Mouse (Mus musculus) forebrain, embryonic 13.5 days (tissue): Measurements from ENCODE around the gene Gcnt2. TPM values are rescaled to one million over a fixed set of nuclear protein-coding genes. Genes with fewer than 3 reads are reported as not detected.
A peak's percentile ranks its signal among the peaks of the same experiment; 100 is the strongest.
"Not testable (repeated sequence)": the region's sequence is repeated elsewhere in the genome, so short reads cannot be mapped to it uniquely, and the experiment has no call there.

Experiments
- ATAC-seq: fragments of 200-750 bp; cut with Nextera tagmentation; 2 replicates; pipeline ENCODE4 v1.8.0; 2017
- H3K27ac ChIP-seq: fragments of 300-500 bp; sonication (generic); 2 replicates; pipeline ENCODE4 v1.5.1; 2015; ENCODE audit warnings: inconsistent platforms, mild to moderate bottlenecking, moderate library complexity
- H3K27me3 ChIP-seq: fragments of 300-500 bp; sonication (generic); 2 replicates; pipeline ENCODE4 v1.6.1; 2015; ENCODE audit warnings: mild to moderate bottlenecking, inconsistent platforms
- H3K36me3 ChIP-seq: fragments of 300-500 bp; sonication (generic); 2 replicates; pipeline ENCODE4 v1.6.1; 2015; ENCODE audit warnings: mild to moderate bottlenecking, inconsistent platforms; ENCODE audit not compliant: poor library complexity, severe bottlenecking
- H3K4me1 ChIP-seq: fragments of 300-500 bp; sonication (generic); 2 replicates; pipeline ENCODE4 v1.6.1; 2015; ENCODE audit warnings: inconsistent platforms
- H3K4me2 ChIP-seq: fragments of 300-500 bp; sonication (generic); 2 replicates; pipeline ENCODE4 v1.6.1; 2015; ENCODE audit warnings: inconsistent platforms, mild to moderate bottlenecking, moderate library complexity
- H3K4me3 ChIP-seq: fragments of 300-500 bp; sonication (generic); 2 replicates; pipeline ENCODE4 v1.5.1; 2015; ENCODE audit warnings: mild to moderate bottlenecking, inconsistent platforms
- H3K9ac ChIP-seq: fragments of 300-500 bp; sonication (generic); 2 replicates; pipeline ENCODE4 v1.6.1; 2015; ENCODE audit warnings: mild to moderate bottlenecking, inconsistent platforms
- H3K9me3 ChIP-seq: fragments of 300-500 bp; sonication (generic); replicated peaks from 2 replicates; pipeline ENCODE4 v1.6.1; 2016; ENCODE audit warnings: inconsistent platforms
- WGBS: fragments of 180-500 bp; shearing (Covaris S2); methylation state at CpG from one replicate; pipeline ENCODE4 v1.1.7; 2015; 5-methylcytosine and 5-hydroxymethylcytosine counted together
- microRNA-seq: library from miRNA; unstranded; fragments of <30 nt; microRNA quantifications from one replicate; pipeline ENCODE4, GENCODE M21; 2016
- polyA plus RNA-seq: library from polyadenylated mRNA; unstranded; fragments of >200 nt; fragmentation: Nextera tagmentation; extraction: Ambion mirVana; gene quantifications from 2 replicates; pipeline ENCODE4 v1.2.1, GENCODE M21; 2015

Gene Gcnt2
- polyA plus RNA-seq, 1 experiment from 2014 or later, result 2.8 TPM

DNA sequence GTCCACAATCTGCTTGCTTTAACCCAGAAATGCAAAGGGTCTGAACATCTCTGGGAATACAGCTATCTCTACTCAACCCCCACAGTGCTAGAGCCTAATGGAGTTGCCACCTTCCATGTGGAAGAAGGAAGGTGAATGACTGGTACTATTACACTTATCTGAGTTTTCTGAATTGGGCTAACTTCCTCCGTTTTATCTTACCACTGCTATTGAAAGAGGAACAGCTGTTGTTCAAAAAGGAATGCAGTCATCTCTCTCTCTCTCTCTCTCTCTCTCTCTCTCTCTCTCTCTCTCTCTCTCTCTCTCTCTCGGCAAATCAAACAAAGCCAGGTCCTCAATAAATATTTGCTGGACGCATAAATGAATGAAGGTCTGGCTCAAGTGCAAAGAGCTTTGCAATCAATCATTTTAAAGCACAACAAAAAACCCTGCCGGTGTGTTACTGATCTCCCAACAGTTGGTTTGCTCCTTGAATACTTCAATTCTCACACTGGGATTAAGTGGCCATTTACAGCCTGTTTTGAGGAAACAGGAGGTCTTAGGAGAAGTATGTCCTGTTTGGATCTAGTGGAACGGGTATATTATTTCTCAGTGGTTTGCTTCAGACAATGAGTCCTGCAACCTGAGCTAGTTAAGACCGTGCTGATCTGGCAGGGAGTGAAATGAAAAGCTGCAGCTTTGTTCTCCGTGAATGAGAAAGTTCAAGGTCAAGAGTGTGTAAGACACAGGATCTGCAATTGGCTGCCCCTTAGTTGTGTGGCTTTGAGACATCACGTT, 135.1 kb downstream of the Gcnt2 start:
- Histone ChIP-seq H3K4me3 (no peak overlapping the region), H3K9me3 (no peaks in the 10 kb centered on the region), H3K4me2 (peak overlapping the region; percentile 30), H3K4me1 (peaks cover 12% of the 10 kb centered on the region), H3K36me3 (no peaks in the 10 kb centered on the region), H3K9ac (no peak overlapping the region), H3K27ac (peak overlapping the region; percentile 51), H3K27me3 (peaks cover 4% of the 10 kb centered on the region; the same call in 1 of the 2 replicates)
- ATAC-seq, result peak; percentile 75; the same call in 1 of the 2 replicates
- WGBS, result 2% methylated on average over 8 of the region's 8 CpGs

DNA sequence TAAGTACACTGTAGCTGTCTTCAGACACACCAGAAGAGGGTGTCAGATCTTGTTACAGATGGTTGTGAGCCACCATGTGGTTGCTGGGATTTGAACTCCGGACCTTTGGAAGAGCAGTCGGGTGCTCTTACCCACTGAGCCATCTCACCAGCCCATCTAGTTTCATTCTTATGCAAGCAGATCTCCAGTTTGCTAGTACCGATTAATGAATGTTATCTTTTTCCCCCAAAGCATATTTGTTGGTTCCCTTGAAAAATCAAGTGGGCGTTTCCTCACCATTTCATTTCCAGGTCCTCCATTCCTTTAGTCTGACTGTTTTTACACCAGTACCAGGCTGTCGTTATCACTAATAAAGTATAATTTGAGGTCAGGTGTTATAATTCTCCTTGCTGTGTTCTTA, 139.0 kb downstream of the Gcnt2 start:
- not testable (repeated sequence) for H3K27me3 ChIP-seq, H3K36me3 ChIP-seq, H3K9ac ChIP-seq, ATAC-seq, H3K4me3 ChIP-seq, H3K4me2 ChIP-seq, H3K9me3 ChIP-seq, H3K27ac ChIP-seq
- H3K4me1 ChIP-seq, result peaks cover 32% of the 10 kb centered on the region
- 93% methylated on average over 5 of the region's 5 CpGs for WGBS

DNA sequence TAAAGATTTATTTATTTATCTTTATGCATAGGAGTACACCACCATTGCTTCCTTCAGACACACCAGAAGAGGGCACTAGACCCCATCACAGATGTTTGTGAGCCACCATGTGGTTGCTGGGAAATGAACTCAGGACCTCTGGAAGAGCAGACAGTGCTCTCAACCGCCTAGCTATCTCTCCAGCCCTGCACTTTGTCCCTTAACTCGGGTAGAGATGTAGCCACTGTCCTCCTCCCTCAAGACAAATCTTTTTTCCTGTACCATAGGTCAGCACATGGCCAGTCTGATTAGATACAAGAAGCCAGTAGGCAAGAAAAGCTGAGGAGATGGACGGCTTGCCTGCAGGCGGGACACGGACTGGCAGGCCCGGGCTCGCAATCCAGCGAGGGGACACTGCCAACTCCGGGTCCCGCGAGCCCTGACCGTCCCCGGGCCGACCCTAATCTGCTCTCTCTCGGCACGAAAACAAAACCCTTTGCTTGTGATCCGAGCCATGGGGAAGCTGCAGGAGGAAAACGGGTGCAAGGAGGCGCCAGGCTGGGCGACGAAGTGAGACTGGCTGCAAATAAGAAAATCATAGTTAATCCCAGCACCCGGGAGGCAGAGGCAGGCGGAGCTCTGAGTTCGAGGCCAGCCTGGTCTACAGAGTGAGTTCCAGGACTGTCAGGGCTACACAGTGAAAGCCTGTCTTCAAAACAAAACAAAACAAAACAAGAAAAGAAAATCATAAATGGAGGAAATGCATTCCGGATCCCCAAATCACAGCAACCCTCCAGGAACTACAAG, 140.8 kb downstream of the Gcnt2 start:
- H3K9ac ChIP-seq, result peak overlapping the region; percentile 87
- H3K4me2 ChIP-seq, result peak overlapping the region; percentile 89
- peak overlapping the region; percentile 96 for H3K27ac ChIP-seq
- ATAC-seq, result peak; percentile 50
- WGBS, result 1% methylated on average over 25 of the region's 25 CpGs
- no peaks in the 10 kb centered on the region for H3K9me3 ChIP-seq
- H3K4me1 ChIP-seq, result peaks cover 21% of the 10 kb centered on the region
- H3K27me3 ChIP-seq, result no peaks in the 10 kb centered on the region
- peaks cover 3% of the 10 kb centered on the region for H3K36me3 ChIP-seq
- peak overlapping the region; percentile 94 for H3K4me3 ChIP-seq

DNA sequence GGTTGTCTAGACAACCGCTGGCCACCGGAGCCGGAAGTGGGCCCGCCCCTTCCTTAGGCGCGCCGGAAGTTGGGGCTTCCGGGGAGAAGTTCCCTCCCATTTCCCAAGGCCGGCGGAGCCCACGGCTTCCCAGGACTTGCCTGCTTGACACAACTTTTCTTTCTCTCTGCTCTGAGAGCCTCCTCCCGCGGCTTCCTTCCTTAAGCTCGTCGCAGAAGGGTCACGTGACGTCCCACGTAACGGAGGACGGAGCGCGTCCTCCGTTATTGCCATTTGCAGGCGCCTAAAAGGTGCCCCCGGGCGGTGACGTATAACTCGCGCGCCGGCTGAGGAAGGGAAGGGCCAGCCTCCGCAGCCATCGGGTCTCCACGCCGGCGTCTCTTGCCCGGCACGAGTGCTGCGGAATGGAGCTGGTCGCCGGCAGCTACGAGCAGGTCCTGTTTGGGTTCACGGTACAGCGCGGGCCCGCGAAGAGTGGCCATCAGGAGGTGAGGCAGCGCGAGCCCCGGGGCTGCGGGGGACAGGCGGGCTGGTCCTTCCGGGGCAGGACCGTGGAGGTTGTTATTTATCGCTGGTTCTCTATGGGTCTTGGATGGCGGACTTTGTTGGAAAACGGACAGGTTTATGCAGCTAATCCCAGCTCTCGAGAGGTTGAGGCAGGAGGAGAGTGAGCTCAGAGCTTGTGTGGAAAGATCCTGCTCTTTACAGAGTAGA, 141.5 kb downstream of the Gcnt2 start, which contains the start of gene Pak1ip1:
Gene Pak1ip1, plus strand, starts transcription at position 98 of the 714 bp plus-strand sequence.
- Histone ChIP-seq H3K4me2 (peak within 1 kb of the TSS; percentile 89), H3K4me1 (peaks cover 21% of the 10 kb centered on the region), H3K36me3 (peaks cover 10% of the 10 kb centered on the region), H3K9ac (peak within 1 kb of the TSS; percentile 87), H3K27me3 (no peaks in the 10 kb centered on the region), H3K4me3 (peak within 1 kb of the TSS; percentile 94), H3K9me3 (no peaks in the 10 kb centered on the region), H3K27ac (peak within 1 kb of the TSS; percentile 96)
- under 1% methylated on average over 58 of the region's 58 CpGs for WGBS
- ATAC-seq, result peak; percentile 97

DNA sequence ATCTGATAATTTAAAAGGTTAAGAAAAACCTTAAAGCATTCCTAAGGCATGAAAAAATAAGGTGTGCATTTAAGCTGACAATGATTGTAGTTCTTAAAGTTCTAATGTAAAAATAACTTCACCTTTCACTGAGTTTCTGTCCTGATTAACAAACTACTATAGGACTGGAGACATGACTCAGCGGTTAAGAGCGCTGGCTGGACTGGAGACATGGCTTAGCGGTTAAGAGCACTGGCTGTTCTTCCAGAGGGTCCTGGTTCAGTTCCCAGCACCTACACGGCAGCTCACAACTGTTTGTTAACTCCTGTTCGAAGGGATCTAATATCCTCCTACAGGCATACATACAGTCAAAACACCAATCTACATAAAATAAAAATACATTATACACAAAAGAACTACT, 142.4 kb downstream of the Gcnt2 start:
- Histone ChIP-seq H3K4me2 (peak overlapping the region; percentile 89), H3K9ac (no peak overlapping the region), H3K4me3 (peak overlapping the region; percentile 94), H3K27ac (no peak overlapping the region), H3K36me3 (peaks cover 20% of the 10 kb centered on the region), H3K4me1 (peaks cover 21% of the 10 kb centered on the region), H3K27me3 (no peaks in the 10 kb centered on the region), H3K9me3 (no peaks in the 10 kb centered on the region)
- 89% methylated on average over 5 of the region's 5 CpGs for WGBS
- no peak for ATAC-seq

DNA sequence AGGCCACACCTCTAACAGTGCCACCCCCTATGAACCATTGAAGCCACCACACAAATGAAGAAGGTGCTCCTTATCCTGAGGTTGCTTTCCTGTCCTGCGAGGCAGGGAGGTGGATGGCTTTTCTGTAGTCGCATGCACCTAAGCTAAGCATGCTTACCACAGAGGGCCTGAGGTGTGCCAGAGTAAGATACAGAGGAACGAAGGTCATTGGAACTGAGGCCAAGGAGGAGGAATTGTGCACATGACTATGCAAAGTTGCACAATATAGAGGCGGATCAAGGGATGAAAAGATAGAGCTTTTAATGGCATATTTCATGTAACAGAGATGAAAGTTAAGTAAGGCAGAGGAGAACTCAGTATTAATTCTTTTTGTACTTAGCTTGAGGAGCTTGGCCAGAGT, 146.7 kb downstream of the Gcnt2 start:
- Histone ChIP-seq H3K9ac (no peak overlapping the region), H3K4me1 (peaks cover 13% of the 10 kb centered on the region), H3K27ac (no peak overlapping the region), H3K9me3 (no peaks in the 10 kb centered on the region), H3K27me3 (no peaks in the 10 kb centered on the region), H3K4me2 (no peak overlapping the region), H3K4me3 (no peak overlapping the region), H3K36me3 (peaks cover 61% of the 10 kb centered on the region)
- no peak for ATAC-seq
- 96% methylated on average over 4 of the region's 4 CpGs for WGBS

DNA sequence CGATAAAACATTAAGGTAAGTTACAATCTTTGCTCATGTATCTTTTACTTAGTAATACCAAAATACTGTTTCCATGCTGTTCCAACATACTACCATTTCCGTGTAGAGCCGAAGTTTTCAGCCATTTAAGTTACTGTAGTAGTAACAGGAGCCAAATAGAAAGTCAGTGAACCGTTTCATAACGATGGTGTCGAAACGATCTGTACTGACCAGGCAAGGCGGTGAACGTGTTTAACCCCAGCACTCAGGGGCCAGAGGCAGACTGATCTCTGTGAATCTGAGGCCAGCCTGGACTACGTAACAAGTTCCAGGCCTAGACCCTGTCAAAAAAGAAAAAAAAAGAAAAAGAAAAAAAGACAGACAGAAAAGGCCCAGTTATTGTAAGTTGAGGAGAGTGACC, 148.7 kb downstream of the Gcnt2 start:
- Histone ChIP-seq H3K9ac (no peak overlapping the region), H3K27ac (no peak overlapping the region), H3K4me2 (no peak overlapping the region), H3K4me1 (peaks cover 1% of the 10 kb centered on the region; the same call in 1 of the 2 replicates), H3K9me3 (no peaks in the 10 kb centered on the region), H3K4me3 (no peak overlapping the region), H3K36me3 (peaks cover 81% of the 10 kb centered on the region), H3K27me3 (no peaks in the 10 kb centered on the region)
- WGBS, result 93% methylated on average over 10 of the region's 10 CpGs
- no peak for ATAC-seq

DNA sequence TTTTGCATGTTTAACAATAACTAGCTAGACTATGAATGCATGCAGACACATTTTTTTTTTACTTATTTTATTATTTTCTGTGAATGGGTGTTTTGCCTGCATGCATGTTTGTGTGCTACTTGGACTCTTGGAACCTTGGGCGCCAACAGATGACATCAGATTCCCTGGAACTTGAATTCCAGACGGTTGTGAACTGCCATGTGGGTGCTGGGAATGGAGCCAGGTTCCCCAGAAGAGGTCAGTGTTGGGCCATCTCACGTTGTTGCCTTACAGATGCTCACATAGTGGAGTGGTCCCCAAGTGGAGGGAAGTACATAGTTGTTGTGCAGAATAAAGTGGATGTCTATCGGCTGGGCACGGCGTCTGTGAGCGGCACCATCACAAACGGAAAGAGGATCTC, 149.4 kb downstream of the Gcnt2 start:
- no peak overlapping the region for H3K4me2 ChIP-seq
- no peak overlapping the region for H3K9ac ChIP-seq
- WGBS, result 86% methylated on average over 8 of the region's 8 CpGs
- no peak for ATAC-seq
- H3K27me3 ChIP-seq, result no peaks in the 10 kb centered on the region
- no peaks in the 10 kb centered on the region for H3K9me3 ChIP-seq
- H3K4me3 ChIP-seq, result no peak overlapping the region
- no peak overlapping the region for H3K27ac ChIP-seq
- peaks cover 86% of the 10 kb centered on the region for H3K36me3 ChIP-seq
- no peaks in the 10 kb centered on the region for H3K4me1 ChIP-seq

Small RNAs within 50 kb of the gene (microRNA-seq; reads per million reads assigned to microRNA genes)
- not detected for gene Mir5124a

Other genes with a start within 250 kb of the Gcnt2 start
- 0.46 and 0.73 TPM in 2 replicates for gene Tfap2a, start 121.4 kb upstream of the Gcnt2 start, polyA plus RNA-seq
- gene Pak1ip1, start 141.3 kb downstream of the Gcnt2 start, polyA plus RNA-seq, result 86.3 and 87.4 TPM in 2 replicates
- gene Tmem14c, start 156.5 kb downstream of the Gcnt2 start, polyA plus RNA-seq, result 132 and 144 TPM in 2 replicates
- 0.74 and 0.81 TPM in 2 replicates for gene Mak, start 220.0 kb downstream of the Gcnt2 start, polyA plus RNA-seq